Mouse (Mus musculus) frontal cortex, postnatal 14 days (tissue): ENCODE data around the gene Dhh.
"Not testable (repeated sequence)": the region's sequence is repeated elsewhere in the genome, so short reads cannot be mapped to it uniquely, and the experiment has no call there.

Source experiments
- DNase-seq, 2 experiments: peaks; one replicate each; pipeline ENCODE4 v3.0.0; 2022; ENCODE audit warnings: low spot score in 2 of 2

Dhh gene

DNA sequence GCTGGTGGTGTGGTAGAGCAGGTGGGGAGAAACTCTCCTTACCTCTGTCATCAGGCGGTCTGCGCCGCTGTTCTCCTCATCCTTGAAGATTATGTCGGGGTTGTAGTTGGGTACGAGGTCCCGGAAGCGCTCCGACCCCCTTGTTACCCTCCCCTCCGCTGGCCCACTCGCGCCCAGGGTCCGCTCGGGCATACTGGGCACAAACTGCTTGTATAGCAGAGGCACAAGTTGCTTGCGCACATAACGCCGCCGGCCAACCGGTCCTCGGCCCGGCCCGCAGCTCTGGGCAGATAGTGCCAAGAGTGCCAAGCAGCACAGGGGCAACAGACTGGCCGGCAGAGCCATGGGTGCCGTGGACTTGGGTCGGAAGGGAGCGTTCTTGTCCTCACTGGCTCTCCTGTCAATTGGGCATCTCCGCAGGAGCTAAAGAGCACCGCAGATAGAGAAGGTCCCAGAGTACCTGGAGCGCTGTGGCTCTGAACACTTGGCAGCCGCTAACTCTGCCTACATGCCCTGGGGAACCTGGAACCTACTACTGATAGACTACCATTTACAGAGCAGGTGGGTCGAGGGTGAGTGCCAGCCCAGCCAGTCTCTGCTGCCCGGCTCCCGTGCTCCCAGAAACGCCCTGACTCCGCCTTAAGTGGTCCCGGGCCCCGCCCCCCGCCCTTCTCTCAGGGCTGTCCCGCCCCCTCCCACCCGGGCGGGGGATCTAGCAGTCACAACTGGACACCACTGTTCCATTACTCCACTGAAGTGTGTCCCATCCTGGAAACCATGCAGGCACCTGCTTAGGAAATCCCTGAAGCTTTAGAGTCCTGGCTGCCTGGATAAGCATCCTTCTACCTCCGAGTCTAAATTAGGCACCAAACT is at the start of gene Dhh:
Dhh (minus strand) TSS at position 613 of the 873 bp plus-strand sequence.
- DNase-seq = no peak

DNA sequence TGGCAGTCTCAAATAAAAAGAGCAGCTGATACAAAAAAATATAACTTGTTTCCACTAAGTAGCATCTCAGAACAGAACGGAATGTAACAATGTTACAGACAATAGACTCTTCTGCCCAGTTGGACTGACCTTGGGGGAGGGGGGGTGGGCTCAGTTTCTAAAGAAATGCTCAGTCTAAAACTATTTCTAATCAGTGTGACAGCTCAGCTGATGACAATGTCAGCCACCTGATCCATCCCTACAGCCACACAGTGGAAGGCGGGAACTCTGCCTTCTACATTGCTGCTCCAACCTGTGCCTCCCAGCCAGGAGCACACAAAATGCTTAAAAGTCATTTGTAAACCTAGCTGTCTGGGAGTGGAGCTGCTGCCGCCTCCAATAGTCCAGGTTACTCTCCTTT is 49.5 kb upstream of the Dhh start:
- no peak for DNase-seq

DNA sequence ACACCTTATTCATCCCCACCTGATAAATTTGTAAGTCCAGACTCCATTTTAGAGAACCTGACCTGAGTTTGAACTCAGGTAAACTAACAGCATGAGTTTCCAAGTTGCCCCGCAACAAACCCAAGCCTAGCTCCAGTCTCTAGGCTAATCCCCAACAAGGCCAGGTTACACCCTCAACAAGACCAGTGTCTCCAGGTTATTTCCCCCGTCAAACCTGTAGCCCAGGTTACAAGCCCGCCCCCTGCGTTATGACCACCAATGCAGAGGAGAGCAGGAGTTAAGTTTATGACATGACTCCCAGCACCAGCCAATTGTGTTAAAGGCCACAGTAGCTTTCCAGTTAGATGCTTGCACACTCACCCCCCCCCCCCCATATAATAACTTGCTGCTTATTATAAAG is 44.8 kb upstream of the Dhh start:
- DNase-seq = no peak

DNA sequence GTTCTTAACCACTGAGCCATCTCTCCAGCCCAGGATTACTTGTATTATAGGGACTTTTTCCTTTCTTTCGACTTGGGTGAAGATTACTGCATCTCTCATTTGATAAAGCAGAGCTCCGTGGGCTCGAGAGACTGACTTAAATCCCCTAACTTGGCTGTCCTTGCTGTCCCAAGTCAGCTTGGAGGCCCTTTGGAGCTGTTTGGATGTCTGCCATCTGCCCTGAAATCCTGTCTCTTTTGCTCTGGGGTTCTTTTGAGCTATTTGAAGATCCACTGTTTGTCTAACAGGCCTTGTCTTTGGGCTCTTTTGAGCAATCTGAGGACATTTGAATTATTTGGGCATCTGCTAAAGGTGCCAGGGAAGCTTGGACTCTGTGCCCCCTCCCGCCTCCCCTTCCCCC is 43.7 kb upstream of the Dhh start:
- DNase-seq = no peak

DNA sequence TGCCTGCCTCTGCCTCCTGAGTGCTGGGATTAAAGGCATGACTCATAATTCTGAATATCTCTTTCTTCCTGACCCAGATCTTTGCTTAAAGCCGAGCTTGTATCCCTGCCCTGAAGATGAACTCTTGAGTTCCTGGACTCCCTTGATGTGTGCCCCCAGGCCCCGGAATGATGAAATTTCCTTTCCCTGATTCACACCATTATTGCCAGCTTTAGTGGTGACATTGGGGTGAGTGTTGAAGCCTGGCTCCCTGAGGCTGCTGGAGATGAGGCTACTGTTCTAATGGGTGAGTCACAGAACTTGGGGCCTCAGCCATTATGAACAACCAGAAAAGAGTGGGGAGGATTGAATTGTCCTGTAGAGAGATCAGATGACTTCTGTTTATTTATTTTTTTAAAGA is 43.2 kb upstream of the Dhh start:
- DNase-seq = no peak

DNA sequence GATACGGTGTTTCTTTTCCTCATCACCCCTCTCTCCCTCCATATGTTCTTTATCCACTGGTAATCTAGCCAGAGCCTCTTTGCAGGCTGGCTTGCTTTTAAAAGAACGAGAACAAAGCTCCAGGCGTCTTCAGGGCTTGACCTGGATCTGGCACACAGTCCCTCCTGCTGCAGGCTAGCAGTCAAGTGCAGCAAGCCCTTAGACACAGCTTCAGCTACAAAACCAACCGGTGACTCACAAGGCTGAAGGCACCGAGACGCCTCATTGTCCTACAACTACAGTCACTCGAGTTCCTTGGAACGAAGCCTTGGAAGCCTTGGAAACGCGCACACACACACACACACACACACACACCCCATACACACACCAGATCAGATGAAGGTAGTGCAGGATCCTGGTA is 42.5 kb upstream of the Dhh start:
- no peak for DNase-seq

DNA sequence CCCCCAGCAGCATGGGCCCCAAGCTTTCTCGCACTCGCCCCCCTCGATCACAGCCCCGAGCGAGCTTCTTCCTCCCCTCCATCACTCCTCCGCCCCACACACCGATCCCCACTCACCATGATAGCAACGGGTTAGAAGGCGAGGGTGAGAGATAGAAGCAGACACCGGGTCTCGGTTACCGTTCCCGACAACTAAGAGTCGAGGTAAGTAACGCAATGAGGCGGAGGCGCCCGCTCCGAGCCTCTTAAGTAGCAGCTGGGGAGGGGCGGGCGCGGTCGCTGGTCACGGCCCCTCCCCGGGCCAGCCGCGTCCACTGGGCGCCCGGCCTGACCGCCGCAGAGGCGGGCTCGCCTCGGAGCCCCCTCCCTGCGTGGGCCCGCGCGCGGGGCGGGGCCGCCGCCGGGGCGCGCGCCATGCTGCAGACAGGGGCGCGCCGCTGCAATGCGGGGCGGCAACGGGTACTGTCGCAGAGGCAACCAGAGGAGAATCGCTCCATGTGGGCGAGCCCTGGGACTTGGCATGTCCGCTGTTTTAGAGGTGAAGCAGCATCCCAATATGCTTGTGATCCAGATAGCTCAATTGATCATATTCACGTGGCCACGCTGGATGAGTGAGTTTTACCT is 36.0 kb upstream of the Dhh start, which contains the start of gene Tuba1b:
Tuba1b (minus strand) TSS at position 349 of the 623 bp plus-strand sequence.
- peak; percentile 85 to 86 for DNase-seq

DNA sequence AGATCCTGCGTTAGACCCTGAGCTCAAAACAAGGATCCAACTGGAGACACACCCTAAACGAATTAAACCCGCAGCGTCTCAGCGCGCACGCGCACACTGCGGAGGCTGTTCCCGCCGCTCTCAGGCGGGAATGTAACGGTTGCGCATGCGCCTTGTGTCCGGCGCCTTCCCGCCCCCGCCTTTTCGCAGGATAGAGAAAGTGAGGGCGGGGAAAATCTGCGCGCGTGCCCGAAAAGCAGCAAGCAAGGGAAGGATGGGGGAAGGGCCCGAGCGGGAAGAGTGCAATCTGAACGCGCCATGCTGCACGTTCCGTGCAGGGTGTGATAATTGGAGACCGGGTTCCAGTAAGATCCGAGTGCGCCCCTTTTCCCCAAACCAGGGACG is 35.5 kb upstream of the Dhh start:
- peak; percentile 91 to 93 for DNase-seq

DNA sequence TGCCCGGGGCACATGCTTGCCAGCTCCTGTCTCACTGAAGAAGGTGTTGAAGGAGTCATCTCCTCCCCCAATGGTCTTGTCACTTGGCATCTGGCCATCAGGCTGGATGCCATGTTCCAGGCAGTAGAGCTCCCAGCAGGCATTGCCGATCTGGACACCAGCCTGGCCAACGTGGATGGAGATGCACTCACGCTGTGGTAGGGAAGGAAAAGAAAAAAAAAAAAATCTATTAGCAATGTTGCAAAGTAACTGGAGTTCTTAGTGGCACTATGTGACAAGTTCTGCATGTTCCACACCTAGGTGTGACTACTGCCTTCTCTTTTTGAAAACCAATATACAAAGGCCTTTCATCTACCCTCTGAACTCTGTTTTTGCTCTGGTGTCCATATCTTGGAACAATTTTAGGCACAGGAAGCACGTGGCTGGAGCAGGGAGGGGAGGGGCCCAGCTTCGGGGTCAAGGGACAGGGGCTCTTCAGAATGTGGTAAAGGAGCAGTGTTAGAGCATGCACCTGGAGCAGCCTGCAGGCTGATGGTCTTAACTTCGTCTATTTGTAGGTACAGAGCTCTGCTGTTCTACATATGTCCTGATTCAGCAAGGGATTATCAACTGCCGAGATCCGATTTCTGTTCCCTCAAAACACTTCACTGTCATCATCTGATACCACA is 34.8 kb upstream of the Dhh start:
- not testable (repeated sequence) for DNase-seq

DNA sequence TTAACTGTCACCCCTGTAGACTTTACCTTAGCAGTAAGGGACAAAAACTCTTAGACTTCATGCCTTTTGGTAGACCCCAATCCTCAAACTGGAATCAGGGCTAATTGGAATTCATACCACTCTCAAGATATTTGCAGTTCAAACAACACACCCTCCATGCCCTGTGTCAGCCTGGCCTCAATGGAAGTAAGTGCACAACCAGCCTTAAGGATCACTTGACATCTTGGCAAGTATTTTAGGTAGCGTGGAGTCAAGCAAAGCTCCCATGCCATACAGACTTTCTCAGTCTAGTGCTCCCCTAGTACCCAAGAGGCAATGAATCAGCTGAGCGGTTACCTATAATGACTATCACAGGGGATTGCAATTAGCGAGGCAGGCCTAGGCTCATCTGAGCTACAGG is 32.7 kb upstream of the Dhh start:
- no peak for DNase-seq

DNA sequence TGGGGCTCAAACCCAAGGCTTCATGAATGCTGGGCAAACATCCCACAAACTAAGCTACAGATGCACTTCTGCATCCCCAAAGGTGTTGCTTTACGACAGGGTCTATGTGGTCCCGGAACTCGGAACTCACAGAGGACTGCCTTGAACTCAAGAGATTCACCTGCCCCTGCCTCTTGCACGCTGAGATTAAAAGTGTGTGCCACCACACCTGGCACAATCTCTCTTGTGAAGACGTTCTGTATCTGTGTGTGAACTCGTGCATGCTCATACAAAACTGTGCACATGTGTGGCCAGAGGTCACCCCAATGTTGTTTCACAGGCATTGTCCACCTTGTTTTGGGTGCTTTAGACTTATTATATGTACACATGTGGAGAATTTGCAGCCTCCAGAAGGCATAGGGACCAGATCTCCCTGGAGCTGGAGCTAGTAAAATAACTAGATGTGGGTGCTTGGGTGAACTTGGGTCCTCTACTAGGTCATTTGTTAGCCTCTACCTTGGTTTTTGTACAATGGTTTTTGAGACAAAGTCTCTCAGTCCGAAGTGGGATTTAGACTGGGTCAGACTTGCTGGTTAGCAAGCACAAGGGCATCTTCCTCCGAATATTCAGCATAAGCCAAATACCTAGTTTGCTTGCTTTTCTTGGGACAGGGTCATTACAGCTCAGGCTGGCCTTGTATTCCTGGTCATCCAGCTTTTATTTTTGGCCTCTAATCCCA is 31.8 kb upstream of the Dhh start:
- DNase-seq = no peak

DNA sequence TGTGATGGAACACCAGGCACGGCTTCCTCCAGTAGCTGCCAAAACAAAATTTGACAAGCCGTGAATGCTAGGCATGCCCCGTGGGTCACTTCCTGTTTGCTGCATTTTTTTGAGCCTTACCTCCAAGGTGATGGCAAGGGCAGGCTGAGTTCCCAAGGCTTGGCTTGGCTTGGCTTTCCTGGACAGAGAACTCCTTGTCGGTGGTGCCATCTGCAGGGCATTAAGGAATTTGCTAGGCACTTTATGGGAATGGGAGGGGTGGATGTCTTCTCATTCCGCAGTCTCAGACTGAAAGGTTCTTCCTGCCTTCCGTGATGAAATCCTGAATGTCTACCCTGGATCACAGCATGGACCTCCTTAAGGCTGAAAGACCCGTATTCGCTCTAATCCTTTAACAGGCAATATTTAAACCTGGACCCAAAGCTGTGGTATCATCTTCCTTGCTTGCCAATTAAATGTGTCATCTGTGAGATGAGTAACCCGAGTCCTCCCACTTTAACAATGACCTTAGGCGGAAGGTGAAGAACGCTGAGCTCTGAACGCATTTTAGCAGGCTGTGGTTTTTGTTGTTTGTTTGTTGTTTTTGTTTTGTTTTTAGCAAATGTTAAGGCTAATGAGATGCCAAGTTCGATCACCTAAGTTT is 30.4 kb upstream of the Dhh start:
- DNase-seq = peak in 1 of 2 experiments; percentile 55

DNA sequence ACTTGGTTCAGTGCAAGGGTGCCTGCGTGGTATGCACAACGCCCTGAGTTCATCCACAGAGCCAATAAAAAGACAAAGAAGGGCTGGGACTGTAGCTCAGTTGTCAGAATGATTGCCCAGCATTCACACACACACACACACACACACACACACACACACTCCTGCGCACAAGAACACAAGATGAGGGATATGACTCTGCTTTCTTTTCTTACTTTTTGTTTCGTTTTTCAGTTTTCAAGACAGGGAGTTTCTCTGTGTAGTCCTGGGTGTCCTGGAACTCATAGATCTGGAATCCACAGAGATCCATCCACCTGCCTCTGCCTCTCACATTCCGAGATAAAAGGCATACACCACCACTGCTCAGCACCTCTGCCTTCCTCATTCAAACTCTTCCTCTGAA is 29.2 kb upstream of the Dhh start:
- DNase-seq = no peak

DNA sequence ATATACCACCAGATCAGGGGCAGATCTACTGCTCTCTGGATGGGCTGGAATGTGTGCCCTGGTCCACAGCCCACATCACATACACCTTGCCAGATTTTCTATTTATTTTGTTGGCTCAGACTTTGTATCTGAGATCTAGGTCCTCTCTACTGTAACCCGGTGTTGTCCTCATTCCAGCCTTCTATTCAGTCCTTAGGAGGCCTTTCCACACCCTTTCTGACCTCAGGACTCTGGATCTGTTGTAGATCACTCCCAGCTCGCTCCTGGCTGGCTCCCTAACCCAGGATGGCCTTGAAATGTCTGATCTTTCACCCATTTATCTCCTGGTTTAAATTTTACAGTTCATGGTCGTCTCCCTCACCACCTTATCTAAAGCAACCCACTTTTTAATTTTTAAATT is 26.3 kb upstream of the Dhh start:
- no peak for DNase-seq

DNA sequence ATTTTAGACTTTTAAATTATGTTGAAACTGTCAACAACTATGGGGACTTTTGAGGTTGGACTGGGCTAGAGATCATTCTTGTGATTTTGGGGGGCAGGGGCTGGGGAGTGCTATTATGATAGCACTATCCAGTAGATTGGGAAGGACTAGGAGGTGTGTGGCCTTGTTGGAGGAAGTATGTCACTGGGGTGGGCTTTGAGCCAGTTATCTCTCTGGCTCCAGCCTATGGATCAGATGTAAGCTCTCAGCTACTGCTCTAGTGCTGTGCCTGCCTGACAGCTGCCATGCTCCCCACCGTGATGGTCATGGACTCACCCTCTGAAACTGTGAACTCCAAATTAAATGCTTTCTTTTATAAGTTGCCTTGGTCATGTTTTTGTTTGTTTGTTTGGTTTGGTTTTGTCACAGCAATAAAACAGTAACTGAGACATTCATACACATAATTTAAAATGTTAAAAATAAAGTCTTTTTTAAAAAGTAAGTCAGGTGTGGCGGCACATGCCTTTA is 24.7 kb upstream of the Dhh start:
- no peak for DNase-seq

DNA sequence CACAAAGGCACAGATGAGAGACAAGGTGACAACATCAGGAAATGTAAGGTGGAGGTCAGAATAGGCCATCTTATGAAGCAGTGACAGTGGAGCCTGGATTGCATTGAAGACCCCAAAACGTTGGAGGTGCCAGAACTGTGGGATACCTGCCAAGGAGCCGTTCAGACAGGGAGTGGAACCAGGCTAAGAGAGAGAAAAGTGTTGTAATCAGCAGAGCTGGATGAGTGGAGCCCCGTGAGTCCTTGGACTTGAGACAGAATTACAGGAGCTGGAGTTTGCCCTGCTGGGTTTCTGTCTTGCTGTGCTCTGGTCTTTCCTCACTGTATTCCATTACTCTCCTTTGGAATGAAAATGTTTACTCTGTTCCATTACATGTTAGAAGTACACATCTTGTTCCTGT is 24.2 kb upstream of the Dhh start:
- DNase-seq = no peak

DNA sequence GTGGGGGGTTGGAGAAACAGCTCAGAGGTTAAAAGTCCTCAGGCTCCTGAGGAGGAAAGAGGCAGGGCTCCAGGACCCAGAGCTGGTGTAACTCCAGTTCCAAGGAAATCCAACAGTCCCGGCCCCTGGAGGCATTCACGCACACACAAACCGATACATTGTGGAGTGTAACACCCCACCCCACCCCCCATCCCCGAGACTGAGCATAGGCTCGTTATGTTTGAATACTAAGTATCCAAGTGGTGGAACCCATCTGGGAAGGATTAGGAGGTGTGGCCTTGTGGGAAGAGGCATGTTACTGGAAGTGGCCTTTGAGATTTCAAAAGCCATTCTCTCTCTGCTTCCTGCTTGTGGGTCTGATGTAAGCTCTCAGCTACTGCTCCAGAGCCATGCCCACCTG is 23.2 kb upstream of the Dhh start:
- DNase-seq = no peak

DNA sequence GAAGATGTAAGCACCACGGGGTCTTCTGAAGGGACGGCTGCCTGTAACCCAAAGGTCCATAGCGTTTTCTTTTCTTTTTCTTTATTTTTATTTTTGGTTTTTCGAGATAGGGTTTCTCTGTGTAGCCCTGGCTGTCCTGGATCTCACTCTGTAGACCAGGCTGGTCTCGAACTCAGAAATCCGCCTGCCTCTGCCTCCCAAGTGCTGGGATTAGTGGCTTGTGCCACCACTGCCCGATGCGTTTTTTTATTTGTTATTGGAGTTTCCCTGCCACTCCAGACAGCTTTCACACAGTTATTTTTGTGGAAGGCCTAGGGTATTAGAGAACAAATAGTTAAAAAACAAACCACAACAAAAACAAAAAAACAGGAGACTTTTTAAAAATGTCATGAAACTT is 20.2 kb upstream of the Dhh start:
- DNase-seq = not testable (repeated sequence)

DNA sequence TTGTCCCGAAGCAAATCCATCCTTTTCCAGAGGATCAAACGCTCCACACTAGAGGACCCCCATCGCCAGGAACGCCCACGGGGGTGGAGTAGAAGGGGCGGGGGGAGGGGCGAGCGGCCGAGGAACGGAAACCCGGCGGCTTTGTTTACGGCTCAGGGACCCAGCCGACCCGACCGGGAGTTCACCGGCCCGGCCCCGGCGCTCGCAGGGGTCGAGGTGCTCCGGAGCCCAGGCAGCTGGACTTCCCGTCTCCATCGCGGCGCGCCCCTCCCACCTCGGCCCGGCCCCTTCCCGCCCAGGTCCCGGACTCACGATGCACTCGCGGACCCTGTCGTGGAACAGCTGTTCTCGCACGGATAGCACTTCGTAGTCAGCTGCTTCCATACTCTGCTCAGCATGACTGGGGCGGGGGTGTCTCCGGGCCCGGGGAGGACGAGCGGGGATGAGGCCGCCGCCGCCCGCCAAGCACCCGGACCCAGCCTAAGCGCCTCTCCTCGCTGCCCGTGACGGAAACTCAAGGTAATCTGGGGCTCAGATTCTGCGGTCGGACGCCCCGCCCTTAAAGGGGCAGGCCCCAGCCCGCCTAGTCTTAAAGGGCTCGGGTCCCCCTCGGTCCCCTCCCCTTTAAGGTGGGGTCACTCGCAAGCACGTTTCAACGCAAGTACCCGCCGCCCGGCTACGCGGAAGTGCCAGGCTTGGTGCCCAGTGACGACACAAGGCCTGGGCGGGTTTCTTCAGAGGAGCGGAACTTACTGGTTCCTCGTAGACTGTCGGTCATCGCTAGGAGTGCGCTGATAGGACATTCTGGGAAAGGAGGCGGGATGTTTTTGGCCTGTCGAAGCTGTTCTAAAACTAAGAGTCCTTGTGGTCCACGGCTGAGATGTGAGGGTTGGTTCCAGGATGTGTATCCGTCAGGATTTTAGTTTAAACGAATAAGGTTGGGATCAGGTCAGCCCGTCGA is 19.5 kb upstream of the Dhh start, which contains the start of gene Lmbr1l:
Lmbr1l (minus strand) TSS at position 694 of the 961 bp plus-strand sequence.
- DNase-seq = peak; percentile 99

DNA sequence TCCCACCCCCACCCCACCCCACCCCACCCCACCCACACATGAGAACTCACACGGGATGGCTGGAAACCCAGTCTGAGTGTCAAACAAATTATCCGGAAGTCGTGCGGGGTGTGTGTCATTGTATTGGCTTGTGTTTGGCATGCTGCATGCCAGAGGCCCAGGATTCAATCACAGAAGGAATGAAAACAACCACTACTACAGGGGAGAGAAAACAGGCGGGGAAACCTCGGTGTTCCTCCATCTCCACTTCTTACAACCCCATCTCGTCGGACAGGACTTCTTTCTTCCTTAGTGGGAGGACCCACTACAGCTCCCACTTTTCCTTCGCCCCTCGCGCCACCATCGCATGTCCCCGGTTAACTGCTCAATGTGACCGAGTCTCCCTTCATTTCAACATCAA is 18.8 kb upstream of the Dhh start:
- DNase-seq = no peak
